Mouse (Mus musculus) heart, embryonic 13.5 days (tissue): Measurements from ENCODE around the gene Lmo7. TPM values are rescaled to one million over a fixed set of nuclear protein-coding genes. Genes with fewer than 3 reads are reported as not detected.

Experiments used
- ATAC-seq: fragments of 200-750 bp; cut with Nextera tagmentation; 2 replicates; pipeline ENCODE4 v1.8.0; 2017; ENCODE audit warnings: moderate TSS enrichment; ENCODE audit not compliant: insufficient number of reproducible peaks, low FRiP score, low TSS enrichment; ENCODE audit errors: extremely low read depth
- H3K27ac ChIP-seq: fragments of 300-500 bp; sonication (generic); replicated peaks from 2 replicates; pipeline ENCODE4 v1.5.1; 2015; ENCODE audit warnings: moderate library complexity, mild to moderate bottlenecking, inconsistent platforms
- H3K27me3 ChIP-seq: fragments of 300-500 bp; sonication (generic); replicated peaks from 2 replicates; pipeline ENCODE4 v1.6.1; 2015; ENCODE audit warnings: mild to moderate bottlenecking, inconsistent platforms
- H3K36me3 ChIP-seq: fragments of 300-500 bp; sonication (generic); 2 replicates; pipeline ENCODE4 v1.6.1; 2015; ENCODE audit warnings: mild to moderate bottlenecking, inconsistent platforms
- H3K4me1 ChIP-seq: fragments of 300-500 bp; sonication (generic); 2 replicates; pipeline ENCODE4 v1.6.1; 2015; ENCODE audit warnings: inconsistent platforms
- H3K4me2 ChIP-seq: fragments of 300-500 bp; sonication (generic); 2 replicates; pipeline ENCODE4 v1.6.1; 2015; ENCODE audit warnings: inconsistent platforms, mild to moderate bottlenecking, moderate library complexity
- H3K4me3 ChIP-seq: fragments of 300-500 bp; sonication (generic); 2 replicates; pipeline ENCODE4 v1.5.1; 2015; ENCODE audit warnings: moderate library complexity, mild to moderate bottlenecking, inconsistent platforms
- H3K9ac ChIP-seq: fragments of 300-500 bp; sonication (generic); 2 replicates; pipeline ENCODE4 v1.6.1; 2015; ENCODE audit warnings: inconsistent platforms, mild to moderate bottlenecking, moderate library complexity
- H3K9me3 ChIP-seq: fragments of 300-500 bp; sonication (generic); 2 replicates; pipeline ENCODE4 v1.6.1; 2016; ENCODE audit warnings: inconsistent platforms
- WGBS: fragments of 180-500 bp; shearing (Covaris S2); methylation state at CpG from one replicate; pipeline ENCODE4 v1.1.7; 2015; ENCODE audit warnings: mixed read lengths; 5-methylcytosine and 5-hydroxymethylcytosine counted together
- polyA plus RNA-seq: library from polyadenylated mRNA; unstranded; fragments of >200 nt; fragmentation: Nextera tagmentation; extraction: Ambion mirVana; gene quantifications from 2 replicates; pipeline ENCODE4 v1.2.1, GENCODE M21; 2015

The Lmo7 gene
- polyA plus RNA-seq, 1 experiment from 2014 or later, result 138 TPM

- H3K27me3 ChIP-seq, result no peaks in the 10 kb centered on the region
- H3K9ac ChIP-seq, result no peak overlapping the region
- H3K36me3 ChIP-seq, result no peaks in the 10 kb centered on the region
- no peak for ATAC-seq
- H3K4me3 ChIP-seq, result no peak overlapping the region
- 72% methylated on average over 6 of the region's 6 CpGs for WGBS
- no peak overlapping the region for H3K27ac ChIP-seq
- no peaks in the 10 kb centered on the region for H3K9me3 ChIP-seq
- H3K4me1 ChIP-seq, result no peaks in the 10 kb centered on the region
- no peak overlapping the region for H3K4me2 ChIP-seq
These were observed 234.6 kb downstream of the Lmo7 start for GRCm38 (mm10) chr14:101964381-101964780.

GRCm38 (mm10) chr14:101964956-101965355, 235.2 kb downstream of the Lmo7 start:
- H3K27me3 ChIP-seq, result no peaks in the 10 kb centered on the region
- no peaks in the 10 kb centered on the region for H3K9me3 ChIP-seq
- H3K4me1 ChIP-seq, result no peaks in the 10 kb centered on the region
- no peak overlapping the region for H3K9ac ChIP-seq
- no peak overlapping the region for H3K4me2 ChIP-seq
- 60% methylated on average over 1 of the region's 1 CpGs for WGBS
- no peaks in the 10 kb centered on the region for H3K36me3 ChIP-seq
- no peak overlapping the region for H3K4me3 ChIP-seq
- H3K27ac ChIP-seq, result no peak overlapping the region
- ATAC-seq, result no peak

GRCm38 (mm10) chr14:101972764-101973163, 243.0 kb downstream of the Lmo7 start:
- no peak overlapping the region for H3K4me3 ChIP-seq
- no peak overlapping the region for H3K4me2 ChIP-seq
- ATAC-seq, result no peak
- H3K27me3 ChIP-seq, result no peaks in the 10 kb centered on the region
- WGBS, result 81% methylated on average over 1 of the region's 1 CpGs
- no peaks in the 10 kb centered on the region for H3K4me1 ChIP-seq
- H3K27ac ChIP-seq, result no peak overlapping the region
- no peaks in the 10 kb centered on the region for H3K36me3 ChIP-seq
- no peak overlapping the region for H3K9ac ChIP-seq
- no peaks in the 10 kb centered on the region for H3K9me3 ChIP-seq

GRCm38 (mm10) chr14:101973171-101973570, 243.4 kb downstream of the Lmo7 start:
- Histone ChIP-seq H3K9me3 (no peaks in the 10 kb centered on the region), H3K36me3 (no peaks in the 10 kb centered on the region), H3K27ac (no peak overlapping the region), H3K4me2 (no peak overlapping the region), H3K27me3 (no peaks in the 10 kb centered on the region), H3K9ac (no peak overlapping the region), H3K4me3 (no peak overlapping the region), H3K4me1 (no peaks in the 10 kb centered on the region)
- 64% methylated on average over 6 of the region's 6 CpGs for WGBS
- ATAC-seq, result no peak

- no peaks in the 10 kb centered on the region for H3K36me3 ChIP-seq
- no peaks in the 10 kb centered on the region for H3K4me1 ChIP-seq
- no peak overlapping the region for H3K9ac ChIP-seq
- no peak overlapping the region for H3K4me2 ChIP-seq
- H3K27me3 ChIP-seq, result no peaks in the 10 kb centered on the region
- no peaks in the 10 kb centered on the region for H3K9me3 ChIP-seq
- ATAC-seq, result no peak
- H3K4me3 ChIP-seq, result no peak overlapping the region
- H3K27ac ChIP-seq, result no peak overlapping the region
- WGBS, result 81% methylated on average over 11 of the region's 11 CpGs
These were observed 246.4 kb downstream of the Lmo7 start for GRCm38 (mm10) chr14:101976021-101976685.

Other genes with a start within 250 kb of the Lmo7 start
- 18.5 and 21.5 TPM in 2 replicates for gene Tbc1d4, start 120.8 kb upstream of the Lmo7 start, polyA plus RNA-seq
- gene Commd6, start 89.3 kb upstream of the Lmo7 start, polyA plus RNA-seq, result 71.3 and 82.9 TPM in 2 replicates
- 91.5 and 108 TPM in 2 replicates for gene Uchl3, start 76.0 kb upstream of the Lmo7 start, polyA plus RNA-seq
- gene Gm9922, start 143 bp upstream of the Lmo7 start, polyA plus RNA-seq, result 3.1 and 3.8 TPM in 2 replicates